Mouse (Mus musculus) forebrain, embryonic 10.5 days (tissue): ENCODE results near the gene Vipr1. TPM values are rescaled to one million over a fixed set of nuclear protein-coding genes. Genes with fewer than 3 reads are reported as not detected.
A peak's percentile ranks its signal among the peaks of the same experiment; 100 is the strongest.

ENCODE experiments used
- DNase-seq: peaks from one replicate; pipeline ENCODE4 v3.0.0-alpha.2; 2017; ENCODE audit warnings: low spot score; ENCODE audit errors: extremely low spot score
- H3K27ac ChIP-seq: fragments of 300-500 bp; sonication (generic); 2 replicates; pipeline ENCODE4 v1.5.1; 2016; ENCODE audit warnings: mild to moderate bottlenecking
- H3K27me3 ChIP-seq: fragments of 300-500 bp; sonication (generic); 2 replicates; pipeline ENCODE4 v1.6.1; 2016; ENCODE audit warnings: mild to moderate bottlenecking; ENCODE audit not compliant: poor library complexity, severe bottlenecking
- H3K36me3 ChIP-seq: fragments of 300-500 bp; sonication (generic); replicated peaks from 2 replicates; pipeline ENCODE4 v1.6.1; 2016; ENCODE audit warnings: mild to moderate bottlenecking, moderate library complexity
- H3K4me1 ChIP-seq: fragments of 300-500 bp; sonication (generic); 2 replicates; pipeline ENCODE4 v1.6.1; 2016
- H3K4me3 ChIP-seq: fragments of 300-500 bp; sonication (generic); 2 replicates; pipeline ENCODE4 v1.5.1; 2016; ENCODE audit warnings: mild to moderate bottlenecking, moderate library complexity
- H3K9me3 ChIP-seq: fragments of 300-500 bp; sonication (generic); 2 replicates; pipeline ENCODE4 v1.6.1; 2016; ENCODE audit warnings: mild to moderate bottlenecking, moderate library complexity
- WGBS: fragments of 180-500 bp; shearing (Covaris S2); methylation state at CpG from one replicate; pipeline ENCODE4 v1.1.7; 2016; 5-methylcytosine and 5-hydroxymethylcytosine counted together
- polyA plus RNA-seq: library from polyadenylated mRNA; unstranded; fragments of >200 nt; fragmentation: Nextera tagmentation; extraction: Ambion mirVana; gene quantifications from 2 replicates; pipeline ENCODE4 v1.2.1, GENCODE M21; 2016

Gene Vipr1
- polyA plus RNA-seq, 1 experiment from 2014 or later, result 0.27 TPM

DNA sequence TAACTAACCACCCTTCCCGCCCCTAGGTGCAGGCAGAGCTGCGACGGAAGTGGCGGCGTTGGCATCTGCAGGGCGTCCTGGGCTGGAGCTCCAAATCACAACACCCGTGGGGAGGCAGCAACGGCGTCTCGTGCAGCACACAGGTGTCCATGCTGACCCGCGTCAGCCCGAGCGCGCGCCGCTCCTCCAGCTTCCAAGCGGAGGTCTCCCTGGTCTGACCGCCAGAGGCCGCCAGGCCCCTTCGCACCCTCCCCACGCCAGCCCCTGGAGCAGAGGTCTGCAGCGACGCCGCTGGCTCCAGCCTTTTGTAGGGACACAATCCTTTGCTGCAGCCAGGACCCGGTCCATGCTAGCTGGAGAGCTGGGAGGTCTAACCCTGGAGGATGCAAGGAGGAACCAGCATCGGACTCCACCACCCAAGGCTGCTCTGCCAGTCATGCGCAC, 26.9 kb downstream of the Vipr1 start:
- Histone ChIP-seq H3K9me3 (no peaks in the 10 kb centered on the region), H3K36me3 (no peaks in the 10 kb centered on the region), H3K4me1 (peaks cover 32% of the 10 kb centered on the region), H3K27ac (peak overlapping the region; percentile 63), H3K27me3 (peaks cover 57% of the 10 kb centered on the region), H3K4me3 (peak overlapping the region; percentile 48)
- 1% methylated on average over 28 of the region's 28 CpGs for WGBS
- peak; percentile 77 for DNase-seq

DNA sequence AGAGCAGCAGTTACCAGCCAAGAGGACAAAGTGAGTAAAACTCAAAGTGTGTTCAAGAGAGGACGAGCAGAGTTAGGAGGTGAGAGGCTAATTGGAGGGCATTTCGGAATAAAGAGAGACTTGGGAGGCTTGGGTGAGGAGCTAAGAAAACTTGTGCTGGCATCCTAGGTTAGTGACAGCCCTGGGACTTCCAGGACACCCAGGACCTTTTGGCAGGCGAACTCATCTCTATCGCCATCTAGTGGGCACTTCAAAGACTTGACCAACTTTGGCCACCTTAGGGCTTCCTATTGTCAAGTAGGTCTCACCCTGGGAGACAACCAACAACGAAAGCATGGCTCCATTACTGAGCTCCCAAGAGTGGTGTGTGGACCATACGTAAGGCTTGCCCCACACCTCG, 28.8 kb downstream of the Vipr1 start:
- no peak overlapping the region for H3K4me3 ChIP-seq
- peaks cover 49% of the 10 kb centered on the region for H3K27me3 ChIP-seq
- H3K36me3 ChIP-seq, result no peaks in the 10 kb centered on the region
- 16% methylated on average over 7 of the region's 7 CpGs for WGBS
- peak; percentile 61 for DNase-seq
- H3K27ac ChIP-seq, result no peak overlapping the region
- H3K4me1 ChIP-seq, result peaks cover 28% of the 10 kb centered on the region
- no peaks in the 10 kb centered on the region for H3K9me3 ChIP-seq

DNA sequence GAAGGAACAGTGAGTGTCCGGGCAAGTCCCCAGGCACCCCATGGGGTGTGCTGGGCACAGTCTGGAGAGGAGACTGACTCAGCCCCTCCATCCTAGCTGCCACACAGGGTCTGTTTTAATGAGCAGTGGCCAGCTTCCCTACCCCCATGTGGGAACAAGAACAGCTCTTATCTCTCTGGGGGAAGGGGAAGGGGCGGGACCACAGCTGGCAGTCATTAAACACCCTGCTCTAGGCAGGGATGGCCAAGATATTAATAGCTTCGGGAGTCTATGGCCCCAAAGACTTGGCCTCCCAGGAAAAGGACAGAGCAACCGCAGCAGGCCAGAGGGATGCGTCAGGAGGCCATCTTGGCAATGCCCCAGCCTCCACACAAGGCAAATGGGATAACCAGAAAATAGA, 29.8 kb downstream of the Vipr1 start:
- Histone ChIP-seq H3K27ac (no peak overlapping the region), H3K4me3 (no peak overlapping the region), H3K36me3 (no peaks in the 10 kb centered on the region), H3K4me1 (peaks cover 28% of the 10 kb centered on the region), H3K9me3 (no peaks in the 10 kb centered on the region), H3K27me3 (peaks cover 40% of the 10 kb centered on the region)
- 71% methylated on average over 5 of the region's 5 CpGs for WGBS
- no peak for DNase-seq

DNA sequence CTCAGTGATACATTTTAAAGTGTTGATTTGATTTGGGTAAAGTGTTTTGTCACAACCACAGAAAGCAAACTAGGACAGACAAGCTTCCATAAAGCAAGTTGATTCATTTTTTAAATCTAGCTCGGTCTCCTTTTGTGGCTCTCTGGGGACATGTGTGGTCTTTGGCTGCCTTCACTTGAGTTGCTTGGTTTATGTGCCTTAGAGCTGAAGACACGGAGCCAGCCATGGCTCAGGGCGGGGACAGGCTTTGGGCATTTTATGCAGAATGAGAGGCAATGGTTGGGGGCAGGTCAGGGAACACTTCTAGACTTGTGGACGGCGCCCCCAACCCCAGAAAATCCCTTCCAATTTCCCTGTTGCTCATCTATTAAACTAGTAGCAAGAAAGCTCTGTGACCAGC, 31.2 kb downstream of the Vipr1 start:
- Histone ChIP-seq H3K36me3 (no peaks in the 10 kb centered on the region), H3K9me3 (no peaks in the 10 kb centered on the region), H3K27ac (no peak overlapping the region), H3K4me3 (no peak overlapping the region), H3K27me3 (peaks cover 26% of the 10 kb centered on the region), H3K4me1 (peaks cover 28% of the 10 kb centered on the region)
- 83% methylated on average over 5 of the region's 5 CpGs for WGBS
- no peak for DNase-seq

DNA sequence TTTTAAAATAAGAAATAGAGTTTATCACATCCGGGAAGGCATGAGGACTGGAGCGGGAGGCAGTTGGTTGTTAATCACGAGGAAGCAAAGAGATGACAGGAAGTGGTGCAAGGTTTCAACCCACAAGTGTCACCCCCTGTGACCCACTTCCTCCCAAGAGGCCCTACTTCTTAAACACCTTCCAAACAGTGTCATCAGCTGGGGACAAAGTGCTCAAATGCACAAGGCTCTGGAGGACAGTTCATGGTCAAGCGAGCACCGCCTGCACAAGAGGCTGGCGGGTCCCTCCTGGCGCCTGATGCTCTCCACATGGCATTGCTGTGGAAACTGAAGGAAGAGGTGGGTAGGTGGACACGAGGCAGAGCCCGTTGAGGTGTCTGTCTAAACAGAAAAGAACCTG, 32.5 kb downstream of the Vipr1 start:
- Histone ChIP-seq H3K27ac (no peak overlapping the region), H3K4me1 (peaks cover 18% of the 10 kb centered on the region), H3K27me3 (peaks cover 13% of the 10 kb centered on the region), H3K4me3 (no peak overlapping the region), H3K36me3 (no peaks in the 10 kb centered on the region), H3K9me3 (no peaks in the 10 kb centered on the region)
- WGBS, result 88% methylated on average over 9 of the region's 9 CpGs
- no peak for DNase-seq

DNA sequence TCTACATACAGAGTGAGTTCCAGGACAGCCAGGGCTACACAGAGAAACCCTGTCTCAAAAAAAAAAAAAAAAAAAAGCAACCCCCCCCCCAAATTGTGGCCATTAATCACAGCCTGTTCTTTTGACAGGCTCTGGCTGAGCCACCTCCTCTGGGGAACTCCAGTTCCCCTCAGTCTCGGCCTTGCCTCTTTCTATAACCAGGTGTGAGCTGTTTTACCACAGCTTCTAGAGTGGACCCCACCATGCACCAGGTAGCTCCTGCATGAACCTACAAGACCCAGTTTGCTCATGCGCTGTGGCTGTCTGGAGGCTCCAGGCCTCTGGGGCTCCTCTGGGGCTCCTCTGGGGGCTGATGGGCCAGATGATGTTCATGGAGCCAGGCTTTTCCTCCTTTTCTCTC, 33.0 kb downstream of the Vipr1 start:
- H3K27ac ChIP-seq, result no peak overlapping the region

DNA sequence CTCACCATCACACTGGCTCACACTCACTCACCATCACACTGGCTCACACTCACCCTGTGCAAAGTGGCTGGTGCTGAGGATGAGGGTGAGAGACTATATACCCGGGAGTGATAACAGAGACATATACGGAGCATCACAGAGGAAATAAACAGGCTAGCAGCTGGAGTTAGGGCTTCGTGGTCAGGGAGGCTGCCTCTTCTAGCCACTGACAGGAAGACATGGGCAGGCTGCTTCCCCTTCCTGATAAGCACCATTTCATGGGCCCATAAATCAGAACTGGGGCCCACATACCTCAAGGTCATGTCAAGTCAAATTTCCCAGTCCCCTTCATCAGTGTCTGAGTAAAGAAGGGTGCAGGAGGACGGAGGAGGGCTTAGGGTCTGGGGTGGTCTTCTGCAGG, 34.6 kb downstream of the Vipr1 start:
- H3K4me3 ChIP-seq, result no peak overlapping the region
- peaks cover 4% of the 10 kb centered on the region; the same call in 1 of the 2 replicates for H3K36me3 ChIP-seq
- DNase-seq, result no peak
- no peaks in the 10 kb centered on the region for H3K9me3 ChIP-seq
- WGBS, result 87% methylated on average over 4 of the region's 4 CpGs
- peaks cover 4% of the 10 kb centered on the region for H3K4me1 ChIP-seq
- H3K27me3 ChIP-seq, result no peaks in the 10 kb centered on the region
- no peak overlapping the region for H3K27ac ChIP-seq

More for the DNA sequence above, 33.0 kb downstream of the Vipr1 start:
- Histone ChIP-seq H3K4me3 (no peak overlapping the region), H3K4me1 (peaks cover 12% of the 10 kb centered on the region), H3K9me3 (no peaks in the 10 kb centered on the region), H3K27me3 (peaks cover 7% of the 10 kb centered on the region), H3K36me3 (no peaks in the 10 kb centered on the region)
- 87% methylated on average over 2 of the region's 2 CpGs for WGBS
- DNase-seq, result no peak

DNA sequence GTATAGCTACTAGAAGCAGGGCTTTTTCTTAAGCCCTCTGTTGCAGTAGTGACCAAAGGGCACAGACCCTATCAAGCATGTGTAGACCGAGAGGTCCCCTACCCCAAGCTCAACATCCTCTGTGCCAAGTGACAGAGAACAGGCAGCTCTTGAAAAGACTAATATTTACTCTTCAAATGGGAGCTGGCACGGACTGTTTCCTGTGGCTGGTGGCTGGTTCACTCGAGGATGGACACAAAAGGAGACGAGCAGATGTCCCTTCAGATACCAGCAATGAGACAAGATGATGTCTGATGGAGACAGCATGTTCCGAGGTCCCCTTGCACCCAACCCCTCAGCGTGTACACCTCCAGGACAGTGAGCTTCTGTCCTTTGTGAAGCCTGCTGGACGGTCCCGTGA, 35.0 kb downstream of the Vipr1 start:
- Histone ChIP-seq H3K4me3 (no peak overlapping the region), H3K27me3 (no peaks in the 10 kb centered on the region), H3K36me3 (peaks cover 8% of the 10 kb centered on the region), H3K4me1 (peaks cover under 1% of the 10 kb centered on the region; the same call in 1 of the 2 replicates), H3K9me3 (no peaks in the 10 kb centered on the region), H3K27ac (no peak overlapping the region)
- no peak for DNase-seq
- WGBS, result 84% methylated on average over 8 of the region's 8 CpGs

DNA sequence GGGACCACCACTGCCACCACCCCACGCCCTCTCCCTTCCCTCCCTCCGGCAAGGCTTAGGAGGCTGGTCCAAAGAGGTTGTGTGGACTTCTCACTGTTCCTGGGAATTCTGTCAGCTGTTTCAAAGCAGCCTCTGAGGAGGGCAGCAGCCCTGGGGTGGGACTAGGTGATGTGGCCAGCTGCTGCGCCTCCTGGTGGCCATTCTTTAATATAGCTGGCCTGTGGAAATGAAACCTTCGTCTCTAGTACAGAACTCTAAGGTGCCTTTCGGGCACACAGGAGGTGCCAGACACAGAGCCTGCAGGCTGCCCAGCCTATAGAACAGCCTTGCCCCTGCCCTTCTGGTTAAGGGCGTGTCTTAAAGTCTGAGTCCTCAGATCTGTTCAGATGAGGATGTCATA, 37.0 kb downstream of the Vipr1 start:
- no peak overlapping the region for H3K4me3 ChIP-seq
- H3K27ac ChIP-seq, result no peak overlapping the region
- H3K9me3 ChIP-seq, result no peaks in the 10 kb centered on the region
- no peaks in the 10 kb centered on the region for H3K4me1 ChIP-seq
- peak; percentile 52 for DNase-seq
- peaks cover 25% of the 10 kb centered on the region for H3K36me3 ChIP-seq
- H3K27me3 ChIP-seq, result no peaks in the 10 kb centered on the region
- WGBS, result 26% methylated on average over 6 of the region's 6 CpGs

DNA sequence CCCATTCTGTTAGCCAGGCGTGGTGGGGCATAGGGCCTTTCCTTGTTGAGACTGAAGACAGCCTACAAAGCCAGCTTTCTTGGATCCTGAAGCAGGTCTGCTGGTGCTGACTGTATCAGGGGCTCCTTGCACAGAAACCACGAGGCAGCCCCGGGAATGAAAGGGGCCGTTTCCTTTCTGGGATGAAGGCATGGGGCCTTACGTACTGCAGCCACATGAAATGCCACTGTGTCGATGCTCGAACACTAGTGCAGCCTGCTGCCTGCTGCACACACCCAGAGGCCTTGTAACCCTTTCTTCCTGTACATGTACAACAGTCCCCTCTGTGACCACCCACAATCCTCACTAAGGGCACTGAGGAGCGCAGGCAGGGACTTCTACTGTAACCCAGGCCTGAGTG, 38.7 kb downstream of the Vipr1 start:
- no peaks in the 10 kb centered on the region for H3K9me3 ChIP-seq
- DNase-seq, result no peak
- WGBS, result 82% methylated on average over 8 of the region's 8 CpGs

DNA sequence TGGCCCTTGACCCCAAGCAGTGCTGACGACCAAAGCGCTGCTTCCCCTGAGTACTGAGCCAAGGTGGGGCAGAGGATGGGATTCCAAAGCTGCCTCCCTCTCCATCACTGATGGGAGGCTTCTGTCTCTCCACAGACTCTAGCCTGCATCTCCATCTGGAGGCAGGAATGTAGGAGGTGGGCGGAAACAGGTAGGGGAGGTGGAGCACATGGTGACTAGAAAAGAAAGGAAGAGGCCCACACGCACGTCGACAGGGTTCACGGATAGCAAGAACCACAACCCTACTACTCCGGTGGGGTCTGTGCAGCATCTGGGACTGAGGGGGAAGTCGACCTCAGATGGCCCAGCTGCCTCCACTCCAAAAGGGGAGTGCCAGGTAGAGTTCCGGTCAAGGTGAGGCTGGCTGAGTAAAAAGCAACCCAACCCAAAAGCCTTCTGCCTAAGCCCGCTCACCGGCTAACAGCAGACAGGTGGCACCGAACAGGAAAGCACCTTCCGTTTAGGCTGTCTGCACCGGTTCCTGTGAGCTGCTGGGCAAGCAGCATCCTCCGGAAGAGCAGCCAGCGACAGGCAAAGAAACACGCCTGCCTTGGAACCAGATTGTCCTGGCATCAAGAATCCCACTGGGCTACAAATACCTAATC, 39.6 kb downstream of the Vipr1 start:
- no peak for DNase-seq
- Histone ChIP-seq H3K36me3 (peaks cover 49% of the 10 kb centered on the region), H3K4me1 (no peaks in the 10 kb centered on the region), H3K27ac (no peak overlapping the region), H3K9me3 (no peaks in the 10 kb centered on the region), H3K27me3 (no peaks in the 10 kb centered on the region), H3K4me3 (no peak overlapping the region)
- WGBS, result 80% methylated on average over 18 of the region's 18 CpGs

More for the DNA sequence above, 38.7 kb downstream of the Vipr1 start:
- no peak overlapping the region for H3K4me3 ChIP-seq
- H3K4me1 ChIP-seq, result no peaks in the 10 kb centered on the region
- peaks cover 40% of the 10 kb centered on the region for H3K36me3 ChIP-seq
- H3K27me3 ChIP-seq, result no peaks in the 10 kb centered on the region
- H3K27ac ChIP-seq, result no peak overlapping the region

DNA sequence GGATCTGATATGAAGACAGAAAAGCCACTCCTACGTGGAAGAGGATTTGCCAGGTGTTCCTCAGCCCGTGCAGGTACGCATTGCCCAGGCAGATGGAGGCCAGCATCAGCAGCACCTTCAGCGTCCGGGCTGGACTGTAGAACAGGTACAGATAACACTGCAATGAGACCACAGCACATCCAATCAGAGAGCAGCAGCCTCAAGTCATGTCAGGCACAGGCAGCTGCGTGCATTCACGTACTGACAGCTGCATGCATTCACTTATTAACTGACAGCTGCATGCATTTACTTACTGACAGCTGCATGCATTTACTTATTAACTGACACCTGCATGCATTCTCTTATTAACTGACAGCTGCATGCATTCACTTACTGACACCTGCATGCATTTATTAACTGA, 42.2 kb downstream of the Vipr1 start:
- Histone ChIP-seq H3K36me3 (peaks cover 73% of the 10 kb centered on the region), H3K9me3 (no peaks in the 10 kb centered on the region), H3K27me3 (no peaks in the 10 kb centered on the region), H3K27ac (no peak overlapping the region), H3K4me3 (no peak overlapping the region), H3K4me1 (no peaks in the 10 kb centered on the region)
- 85% methylated on average over 7 of the region's 7 CpGs for WGBS
- no peak for DNase-seq

DNA sequence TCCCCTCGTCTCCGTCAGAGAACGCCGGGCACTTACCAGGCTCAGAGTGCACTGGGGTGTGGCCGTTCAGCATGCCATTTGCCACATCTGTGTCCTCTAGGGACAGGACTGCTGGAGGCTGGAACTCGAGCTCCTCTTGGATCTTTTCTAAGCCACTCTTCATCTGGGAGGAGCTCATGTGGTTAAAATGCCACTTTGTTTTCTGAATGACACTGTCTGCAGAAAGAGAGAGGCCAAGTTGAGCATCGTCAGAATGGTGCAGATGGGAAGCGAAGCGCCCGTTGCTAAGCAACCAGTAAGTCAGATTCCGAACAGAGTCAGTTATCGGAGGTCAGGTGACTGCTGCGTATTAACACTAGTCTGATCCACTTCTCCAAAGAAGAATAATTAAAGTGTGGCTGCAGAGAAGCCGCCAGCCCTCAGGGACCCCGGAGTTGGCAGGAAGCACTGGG, 47.7 kb downstream of the Vipr1 start:
- Histone ChIP-seq H3K4me3 (no peak overlapping the region), H3K4me1 (peaks cover 4% of the 10 kb centered on the region), H3K27ac (no peak overlapping the region), H3K27me3 (no peaks in the 10 kb centered on the region), H3K36me3 (peaks cover 88% of the 10 kb centered on the region), H3K9me3 (no peaks in the 10 kb centered on the region)
- 88% methylated on average over 15 of the region's 15 CpGs for WGBS
- DNase-seq, result no peak

DNA sequence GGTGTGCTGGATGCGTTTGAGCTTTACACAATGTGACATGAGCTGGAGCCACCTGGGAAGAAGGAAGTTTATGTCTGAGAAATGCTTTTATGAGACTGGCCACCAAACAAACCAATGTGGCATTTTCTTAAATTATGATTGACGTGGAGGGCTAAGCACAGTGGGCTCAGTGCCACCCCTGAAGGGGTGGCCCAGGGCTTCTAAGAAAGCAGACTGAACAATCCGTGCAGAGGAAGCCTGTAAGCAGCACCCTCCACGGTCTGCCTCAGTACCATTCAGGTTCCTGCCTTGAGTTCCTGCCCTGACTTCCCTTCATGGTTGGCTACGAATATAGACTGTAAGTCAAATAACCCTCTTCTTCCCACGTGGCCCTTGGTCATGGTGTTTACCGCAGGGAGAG, 48.2 kb downstream of the Vipr1 start:
- WGBS, result 89% methylated on average over 7 of the region's 7 CpGs
- no peak for DNase-seq
- Histone ChIP-seq H3K4me1 (peaks cover 4% of the 10 kb centered on the region), H3K36me3 (peaks cover 88% of the 10 kb centered on the region), H3K27me3 (no peaks in the 10 kb centered on the region), H3K9me3 (no peaks in the 10 kb centered on the region), H3K27ac (no peak overlapping the region), H3K4me3 (no peak overlapping the region)
